Mouse (Mus musculus) embryonic fibroblast, embryonic 13.5 days (primary cell): Measurements from ENCODE around the gene Zbp1. TPM values are rescaled to one million over a fixed set of nuclear protein-coding genes. Genes with fewer than 3 reads are reported as not detected.

Experiments used
- H3K27ac ChIP-seq: 2 replicates; pipeline ENCODE4 v1.5.1; 2012; ENCODE audit warnings: low read length, control low read depth, inconsistent platforms; ENCODE audit not compliant: insufficient read depth
- H3K4me1 ChIP-seq: 2 replicates; pipeline ENCODE4 v1.6.1; 2011; ENCODE audit warnings: low read length; ENCODE audit not compliant: control insufficient read depth, insufficient read depth
- H3K4me3 ChIP-seq: 2 replicates; pipeline ENCODE4 v1.5.1; 2011; ENCODE audit warnings: mild to moderate bottlenecking, control low read depth, low read length; ENCODE audit not compliant: insufficient read depth
- CTCF ChIP-seq: IDR thresholded peaks from 2 replicates; pipeline ENCODE4 v1.5.1; 2011; ENCODE audit warnings: mild to moderate bottlenecking, control low read depth, low read length, moderate library complexity, borderline replicate concordance; ENCODE audit not compliant: insufficient read depth
- POLR2A ChIP-seq: IDR thresholded peaks from 2 replicates; pipeline ENCODE4 v1.6.1; 2011; ENCODE audit warnings: low read depth, mild to moderate bottlenecking, control low read depth, low read length, moderate library complexity
- polyA plus RNA-seq: library from polyadenylated mRNA; stranded (reverse); fragments of >200 nt; gene quantifications from 2 replicates; pipeline ENCODE4 v1.2.4, GENCODE M21; 2011; ENCODE audit warnings: low read depth; ENCODE audit not compliant: missing spikeins, insufficient read length

The Zbp1 gene
- polyA plus RNA-seq, 1 experiment, result 5.6 TPM

- no peak overlapping the region for H3K4me3 ChIP-seq
- H3K4me1 ChIP-seq, result peaks cover 28% of the 10 kb centered on the region
- no peak for TF ChIP-seq CTCF
- no peak for TF ChIP-seq POLR2A
- H3K27ac ChIP-seq, result no peak overlapping the region
Measured at GRCm38 (mm10) chr2:173247911-173248310, 29.2 kb upstream of the Zbp1 start.

DNA sequence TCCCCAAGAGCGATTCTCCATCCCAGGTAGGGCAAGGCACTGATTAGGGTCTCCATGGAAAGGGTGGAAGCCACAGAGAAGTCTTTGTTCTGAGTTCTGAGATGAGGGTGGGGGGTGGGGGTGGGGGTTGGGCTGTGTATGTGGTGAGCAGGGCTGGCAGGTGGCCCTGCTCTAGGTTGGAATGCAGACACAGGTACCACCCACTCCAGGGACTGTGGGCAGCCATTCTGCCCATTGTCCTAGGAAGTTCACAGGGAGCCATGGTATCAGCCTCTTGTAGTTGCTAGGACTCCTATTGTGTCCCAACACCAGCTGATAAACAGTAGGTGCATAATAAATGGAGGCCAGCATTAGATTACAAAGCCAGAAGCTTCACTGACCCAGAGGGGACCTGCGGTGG, 28.5 kb upstream of the Zbp1 start:
- no peak overlapping the region for H3K27ac ChIP-seq
- no peak for TF ChIP-seq POLR2A
- TF ChIP-seq CTCF, result no peak
- no peak overlapping the region for H3K4me3 ChIP-seq
- peaks cover 25% of the 10 kb centered on the region for H3K4me1 ChIP-seq

- Histone ChIP-seq H3K4me3 (no peak overlapping the region), H3K27ac (no peak overlapping the region), H3K4me1 (peaks cover 21% of the 10 kb centered on the region)
- TF ChIP-seq POLR2A (no peak), CTCF (no peak)
Measured at GRCm38 (mm10) chr2:173246688-173247087, 28.0 kb upstream of the Zbp1 start.

- TF ChIP-seq CTCF, result no peak
- TF ChIP-seq POLR2A, result no peak
- H3K27ac ChIP-seq, result no peak overlapping the region
- H3K4me1 ChIP-seq, result peaks cover 11% of the 10 kb centered on the region
- H3K4me3 ChIP-seq, result no peak overlapping the region
Measured at GRCm38 (mm10) chr2:173245258-173245657, 26.5 kb upstream of the Zbp1 start.

- H3K4me1 ChIP-seq, result peaks cover 9% of the 10 kb centered on the region
- no peak overlapping the region for H3K4me3 ChIP-seq
- no peak overlapping the region for H3K27ac ChIP-seq
- no peak for TF ChIP-seq CTCF
- TF ChIP-seq POLR2A, result no peak
Measured at GRCm38 (mm10) chr2:173244108-173244507, 25.4 kb upstream of the Zbp1 start.

DNA sequence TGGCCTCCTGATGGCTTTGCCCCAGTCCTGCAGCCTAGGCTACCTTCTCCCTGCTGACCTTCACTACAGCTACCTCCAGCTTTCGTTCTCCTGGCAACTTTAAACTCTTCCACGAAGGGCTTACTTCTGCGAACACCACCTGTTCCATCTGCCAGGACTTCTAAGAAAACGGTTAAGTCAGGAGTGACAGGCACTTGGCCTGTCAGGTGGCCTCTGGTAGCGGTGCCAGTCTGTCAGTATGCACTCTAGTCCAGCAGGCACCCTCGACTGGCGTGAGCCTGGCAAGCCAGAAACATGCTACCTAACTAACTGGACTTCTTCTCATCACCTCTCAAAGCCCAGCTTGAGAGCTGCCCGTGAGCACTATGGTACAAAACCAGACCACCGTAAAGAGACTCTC, 24.9 kb upstream of the Zbp1 start:
- Histone ChIP-seq H3K4me1 (peaks cover 9% of the 10 kb centered on the region), H3K4me3 (no peak overlapping the region), H3K27ac (no peak overlapping the region)
- TF ChIP-seq CTCF, result no peak
- TF ChIP-seq POLR2A, result no peak

DNA sequence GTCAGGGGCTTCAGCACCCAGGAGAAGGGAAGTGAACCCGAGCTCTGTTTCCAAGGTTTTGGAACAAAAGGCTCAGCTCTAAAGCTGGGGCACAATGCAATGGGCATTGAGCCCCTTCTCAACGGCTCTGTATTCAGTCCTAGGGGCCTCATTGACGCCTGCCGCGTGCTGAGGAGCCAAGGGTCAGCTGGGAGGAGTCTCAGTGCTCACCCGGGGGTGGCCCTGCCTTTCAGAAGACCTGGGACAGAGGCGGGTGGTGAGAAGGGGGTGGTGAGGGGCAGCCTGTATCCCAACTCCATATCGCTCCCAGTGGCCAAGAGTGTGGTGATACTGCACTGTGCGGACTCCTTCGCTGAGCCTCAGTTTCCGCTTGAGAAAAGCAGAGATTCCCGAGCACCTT, 24.2 kb upstream of the Zbp1 start:
- Histone ChIP-seq H3K4me1 (peaks cover 15% of the 10 kb centered on the region), H3K4me3 (no peak overlapping the region), H3K27ac (no peak overlapping the region)
- no peak for TF ChIP-seq CTCF
- TF ChIP-seq POLR2A, result no peak

DNA sequence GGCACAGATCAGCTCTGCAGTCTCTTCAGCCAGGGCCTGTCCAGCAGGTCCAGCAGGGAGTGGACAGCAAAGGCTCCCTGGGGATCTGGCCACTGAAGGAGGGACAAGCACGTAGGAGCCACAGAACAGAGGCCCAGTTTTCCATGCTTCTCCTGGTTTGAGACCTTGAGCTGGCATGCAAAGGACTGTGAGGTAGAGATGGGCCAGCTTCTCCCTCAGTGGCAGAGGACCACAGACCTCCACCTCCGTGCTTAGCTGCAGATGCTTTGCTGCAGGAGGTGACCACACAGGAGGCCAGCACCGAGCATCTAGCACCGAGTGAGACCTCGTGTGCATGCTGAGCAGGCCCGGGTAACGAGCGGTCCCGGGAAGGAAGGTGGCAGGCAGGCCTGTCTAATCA, 22.0 kb upstream of the Zbp1 start:
- Histone ChIP-seq H3K4me1 (peaks cover 15% of the 10 kb centered on the region), H3K27ac (no peak overlapping the region), H3K4me3 (no peak overlapping the region)
- TF ChIP-seq POLR2A, result no peak
- TF ChIP-seq CTCF, result no peak

GRCm38 (mm10) chr2:173238522-173238921, 19.8 kb upstream of the Zbp1 start:
- H3K4me1 ChIP-seq, result peaks cover 12% of the 10 kb centered on the region
- H3K4me3 ChIP-seq, result no peak overlapping the region
- H3K27ac ChIP-seq, result no peak overlapping the region
- no peak for TF ChIP-seq CTCF
- no peak for TF ChIP-seq POLR2A

- Histone ChIP-seq H3K4me1 (peaks cover 12% of the 10 kb centered on the region), H3K27ac (no peak overlapping the region)
- TF ChIP-seq POLR2A (no peak), CTCF (no peak)
Measured at GRCm38 (mm10) chr2:173235435-173236332, 17.0 kb upstream of the Zbp1 start.

More at GRCm38 (mm10) chr2:173235435-173236332, 17.0 kb upstream of the Zbp1 start:
- no peak overlapping the region for H3K4me3 ChIP-seq
